Mouse (Mus musculus): ENCODE results near the gene Rtl9. TPM values are rescaled to one million over a fixed set of nuclear protein-coding genes. Genes with fewer than 3 reads are reported as not detected.

Rtl9 gene
- 1 to 10 TPM; 1.8 to 2.2 TPM for total RNA-seq (2021)
- long read RNA-seq, experiment 1 = 0 reads
- long read RNA-seq, experiment 2 = 0 reads

GRCm38 (mm10) chrX:143099044-143099754, at the start of gene Rtl9:
TSS of gene Rtl9 (plus strand) at chrX:143099594.
- intact Hi-C loops (cut with DNase I) = loop anchor here (1.0 to 10.0 kb wide), 2 partner anchors 345 to 576 kb away; no protein-coding TSS in a partner anchor
- DNase-seq (ENCODE audit: low spot score in 2 of 2) = peak in 1 of 2 experiments; percentile 31

- peak; percentile 22 to 35 for DNase-seq (ENCODE audit: low spot score in 2 of 2)
Observed at GRCm38 (mm10) chrX:143051478-143051877, 47.9 kb upstream of the Rtl9 start.

GRCm38 (mm10) chrX:143051921-143052320, 47.5 kb upstream of the Rtl9 start:
- intact Hi-C loops (cut with DNase I) = no loop called here
- DNase-seq (ENCODE audit: low spot score in 2 of 2) = no peak

More at GRCm38 (mm10) chrX:143051478-143051877, 47.9 kb upstream of the Rtl9 start:
- intact Hi-C loops (cut with DNase I) = no loop called here

GRCm38 (mm10) chrX:143058829-143059228, 40.6 kb upstream of the Rtl9 start:
- DNase-seq (ENCODE audit: low spot score in 2 of 2) = peak; percentile 55 to 79
- intact Hi-C loops (cut with DNase I) = loop anchor here (2.0 kb wide), 1 partner anchor 236 kb away; no protein-coding TSS in a partner anchor

GRCm38 (mm10) chrX:143062641-143063355, 36.6 kb upstream of the Rtl9 start:
- intact Hi-C loops (cut with DNase I) = no loop called here
- DNase-seq (ENCODE audit: low spot score in 2 of 2) = no peak

- no peak for DNase-seq (ENCODE audit: low spot score in 2 of 2)
- intact Hi-C loops (cut with DNase I) = no loop called here
Observed at GRCm38 (mm10) chrX:143063780-143064179, 35.6 kb upstream of the Rtl9 start.

GRCm38 (mm10) chrX:143064288-143064687, 35.1 kb upstream of the Rtl9 start:
- DNase-seq (ENCODE audit: low spot score in 2 of 2) = no peak
- intact Hi-C loops (cut with DNase I) = no loop called here

GRCm38 (mm10) chrX:143066320-143067114, 32.9 kb upstream of the Rtl9 start:
- no peak for DNase-seq (ENCODE audit: low spot score in 2 of 2)
- intact Hi-C loops (cut with DNase I) = no loop called here

- intact Hi-C loops (cut with DNase I) = no loop called here
- DNase-seq (ENCODE audit: low spot score in 2 of 2) = no peak
Observed at GRCm38 (mm10) chrX:143067115-143067514, 32.3 kb upstream of the Rtl9 start.

- intact Hi-C loops (cut with DNase I) = no loop called here
- DNase-seq (ENCODE audit: low spot score in 2 of 2) = no peak
Observed at GRCm38 (mm10) chrX:143067576-143067975, 31.8 kb upstream of the Rtl9 start.

- intact Hi-C loops (cut with DNase I) = no loop called here
- DNase-seq (ENCODE audit: low spot score in 2 of 2) = peak; percentile 19 to 37
Observed at GRCm38 (mm10) chrX:143080458-143081336, 18.7 kb upstream of the Rtl9 start.

GRCm38 (mm10) chrX:143082732-143083131, 16.7 kb upstream of the Rtl9 start:
- DNase-seq (ENCODE audit: low spot score in 2 of 2) = no peak
- intact Hi-C loops (cut with DNase I) = no loop called here

- no peak for DNase-seq (ENCODE audit: low spot score in 2 of 2)
Observed at GRCm38 (mm10) chrX:143088225-143088624, 11.2 kb upstream of the Rtl9 start.

GRCm38 (mm10) chrX:143090904-143091588, 8.3 kb upstream of the Rtl9 start:
- intact Hi-C loops (cut with DNase I) = loop anchor here (10.0 kb wide), 1 partner anchor 584 kb away; no protein-coding TSS in a partner anchor
- DNase-seq (ENCODE audit: low spot score in 2 of 2) = no peak

More at GRCm38 (mm10) chrX:143088225-143088624, 11.2 kb upstream of the Rtl9 start:
- intact Hi-C loops (cut with DNase I) = no loop called here

GRCm38 (mm10) chrX:143097551-143097950, 1.8 kb upstream of the Rtl9 start:
- DNase-seq (ENCODE audit: low spot score in 2 of 2) = no peak
- intact Hi-C loops (cut with DNase I) = loop anchor here (10.0 kb wide), 1 partner anchor 577 kb away; no protein-coding TSS in a partner anchor

GRCm38 (mm10) chrX:143103146-143103545, 3.8 kb downstream of the Rtl9 start:
- intact Hi-C loops (cut with DNase I) = loop anchor here (10.0 kb wide), 1 partner anchor 172 kb away; no protein-coding TSS in a partner anchor
- DNase-seq (ENCODE audit: low spot score in 2 of 2) = no peak

GRCm38 (mm10) chrX:143105866-143106265, 6.5 kb downstream of the Rtl9 start:
- intact Hi-C loops (cut with DNase I) = loop anchor here (10.0 kb wide), 1 partner anchor 169 kb away; no protein-coding TSS in a partner anchor
- no peak for DNase-seq (ENCODE audit: low spot score in 2 of 2)

GRCm38 (mm10) chrX:143112546-143112945, 13.2 kb downstream of the Rtl9 start:
- DNase-seq (ENCODE audit: low spot score in 2 of 2) = no peak
- intact Hi-C loops (cut with DNase I) = no loop called here

Data from left cerebral cortex, postnatal 14 days (tissue).